Mouse (Mus musculus) CD8-positive naive resting alpha-beta T cell, adult 2 months (primary cell): ENCODE measurements at regions not wholly inside any gene's neighbourhood (a gene's known extent, or its start where the extent isn't known, plus 50 kb on each side); places are given as distances from the start of the nearest gene placed in this dataset.
"Not testable (repeated sequence)": the region's sequence is repeated elsewhere in the genome, so short reads cannot be mapped to it uniquely, and the experiment has no call there.

Source experiments
- DNase-seq, 2 experiments: peaks; one replicate each; pipeline ENCODE4 v3.0.0; 2022; ENCODE audit warnings: low read depth in 2 of 2, low spot score in 2 of 2

DNA sequence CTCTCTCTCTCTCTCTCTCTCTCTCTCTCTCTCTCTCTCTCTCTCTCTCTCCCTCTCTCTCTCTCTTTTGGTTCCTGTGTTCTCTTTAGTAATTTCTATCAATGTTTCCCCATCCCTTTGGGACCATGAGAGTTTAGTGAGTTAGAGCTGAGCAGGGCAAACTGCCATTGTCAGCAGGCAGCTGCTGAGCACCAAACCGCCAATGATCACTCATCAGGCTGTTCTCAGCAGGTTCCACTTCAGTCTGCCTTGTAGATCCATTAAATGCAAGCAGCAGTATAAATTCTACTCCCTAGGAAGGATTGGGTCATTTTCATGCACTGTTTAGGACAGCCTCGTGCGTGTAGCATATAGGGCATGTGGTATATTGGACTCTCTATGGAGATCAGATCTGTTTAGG lies 692.5 kb downstream of the Trib2 start:
- DNase-seq: no peak

DNA sequence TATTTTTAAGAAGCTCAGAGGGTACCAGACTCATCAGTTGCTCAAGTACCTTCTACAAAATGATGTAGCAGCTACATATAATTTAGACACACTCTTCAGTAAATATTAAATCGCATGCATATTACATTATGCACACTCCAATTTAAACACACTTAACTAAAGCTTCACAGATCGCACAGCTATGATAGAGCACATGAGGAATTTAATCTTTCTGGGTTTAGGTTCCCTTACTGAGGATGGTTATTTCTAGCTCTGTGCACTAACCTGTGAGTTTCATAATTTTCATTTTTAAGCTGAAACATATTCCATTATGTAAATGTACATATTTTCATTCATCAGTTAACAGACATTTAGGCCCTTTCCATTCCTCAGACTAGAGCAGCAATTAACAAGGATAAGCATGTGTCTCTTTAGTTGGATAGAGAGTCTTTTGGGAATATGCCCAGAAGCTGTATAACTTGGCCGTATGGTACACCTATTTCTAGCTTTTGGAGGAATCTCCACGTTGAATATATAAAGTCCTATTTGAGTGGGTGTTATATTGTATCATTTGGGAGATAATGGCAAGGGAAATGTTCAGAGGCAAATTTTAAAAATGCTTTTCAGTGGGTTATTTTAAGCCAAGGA lies 694.0 kb downstream of the Trib2 start:
- no peak for DNase-seq

DNA sequence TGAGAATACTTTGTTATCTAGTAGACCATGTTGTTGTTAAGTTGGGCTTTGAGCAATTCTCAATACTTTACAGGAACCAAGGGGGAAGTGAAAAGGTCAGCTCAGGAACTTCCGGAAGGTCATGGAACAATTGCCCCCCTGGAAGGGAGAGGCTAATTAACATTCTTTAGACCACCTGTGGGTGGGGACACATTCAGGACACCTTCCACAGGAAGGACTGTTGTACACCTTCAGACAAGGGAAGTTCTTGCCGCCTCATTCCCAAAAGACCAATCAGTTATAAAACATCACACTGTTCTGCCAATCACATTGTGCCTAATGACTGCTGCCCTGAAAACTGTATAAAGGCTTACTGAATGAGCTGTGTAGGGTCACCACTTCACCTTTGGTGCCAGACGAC lies 701.2 kb downstream of the Trib2 start:
- DNase-seq: no peak

GRCm38 (mm10) chr12:15114793-15115192 lies 701.9 kb downstream of the Trib2 start:
- no peak for DNase-seq

GRCm38 (mm10) chr12:15111049-15111448 lies 705.7 kb downstream of the Trib2 start:
- no peak for DNase-seq

DNA sequence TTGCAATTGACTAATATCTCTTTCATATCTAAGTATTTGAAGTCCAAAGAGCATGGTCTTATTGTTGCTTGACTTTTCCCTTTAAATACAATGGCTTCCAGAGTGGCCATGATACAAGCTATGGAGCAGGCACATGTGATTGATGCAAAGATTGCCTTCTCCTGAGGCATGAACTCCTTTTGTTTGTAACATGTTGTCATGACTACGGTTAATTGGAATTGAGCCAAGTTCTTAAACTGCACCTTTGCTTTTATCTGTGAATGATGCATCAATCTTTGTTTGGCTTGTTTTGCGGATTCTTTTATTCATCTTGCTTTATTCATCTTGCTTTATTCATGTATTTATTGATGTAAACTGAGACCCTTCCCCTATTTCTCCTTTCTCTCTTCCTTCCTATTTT lies 711.8 kb downstream of the Trib2 start:
- no peak for DNase-seq

GRCm38 (mm10) chr12:15078615-15079014 lies 738.1 kb downstream of the Trib2 start:
- no peak for DNase-seq

GRCm38 (mm10) chr12:15064351-15064750 lies 752.4 kb downstream of the Trib2 start:
- DNase-seq: no peak

DNA sequence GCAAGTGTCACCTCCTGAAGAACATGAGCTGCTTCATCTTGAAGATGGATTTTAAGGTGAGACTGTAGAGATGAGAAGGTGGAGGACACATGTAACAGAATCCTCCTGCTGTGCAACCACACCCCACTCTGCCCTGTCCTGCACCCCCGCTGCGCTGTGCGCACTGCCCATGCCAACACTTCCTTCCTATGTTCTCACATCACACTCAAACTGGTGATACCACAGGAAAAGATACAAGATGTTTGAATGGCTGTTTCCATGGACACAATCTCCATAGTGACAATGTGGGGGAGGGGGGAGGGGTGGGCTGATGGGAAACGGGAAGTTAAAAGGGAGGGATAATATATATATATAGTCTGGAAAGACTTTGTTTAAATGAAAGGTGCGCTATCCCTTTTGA lies 765.3 kb downstream of the Trib2 start:
- DNase-seq: no peak

DNA sequence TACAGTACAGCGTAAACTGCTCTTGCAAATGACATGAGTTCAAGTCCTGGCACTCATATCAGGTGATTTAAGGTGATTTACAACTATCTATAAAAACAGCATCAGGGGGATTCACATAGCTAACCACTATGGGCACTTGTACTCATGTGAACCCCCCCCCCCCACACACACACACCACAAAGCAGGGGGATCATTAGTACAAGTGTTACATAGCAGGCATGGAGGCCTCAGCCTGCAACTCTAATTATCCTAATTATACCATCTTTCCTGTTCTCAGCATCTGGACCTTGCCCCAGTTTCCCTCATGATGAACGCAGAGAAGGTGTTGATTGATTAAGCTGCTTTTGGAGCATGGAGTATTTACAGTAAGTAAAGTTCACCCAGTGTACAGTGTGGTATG lies 773.5 kb downstream of the Trib2 start:
- DNase-seq: no peak

DNA sequence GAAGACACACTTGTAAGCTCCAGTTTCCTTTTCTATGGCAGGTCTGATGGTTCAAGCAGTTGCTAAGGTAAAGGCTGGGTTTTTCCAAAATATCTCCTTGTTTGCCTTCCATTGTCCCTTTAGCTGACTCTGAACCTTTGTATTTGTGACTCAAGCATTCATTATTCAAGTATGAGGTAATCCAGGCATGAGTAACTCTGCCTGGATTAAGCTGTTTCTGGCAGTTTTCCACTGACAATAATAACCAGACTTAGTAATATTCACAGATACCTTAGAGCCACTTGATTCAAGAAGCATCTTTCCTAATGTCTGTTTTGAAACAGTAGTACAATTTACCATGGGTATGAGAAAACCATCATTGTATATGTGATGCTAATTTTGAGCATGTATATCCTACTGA lies 805.6 kb downstream of the Trib2 start:
- DNase-seq: no peak

DNA sequence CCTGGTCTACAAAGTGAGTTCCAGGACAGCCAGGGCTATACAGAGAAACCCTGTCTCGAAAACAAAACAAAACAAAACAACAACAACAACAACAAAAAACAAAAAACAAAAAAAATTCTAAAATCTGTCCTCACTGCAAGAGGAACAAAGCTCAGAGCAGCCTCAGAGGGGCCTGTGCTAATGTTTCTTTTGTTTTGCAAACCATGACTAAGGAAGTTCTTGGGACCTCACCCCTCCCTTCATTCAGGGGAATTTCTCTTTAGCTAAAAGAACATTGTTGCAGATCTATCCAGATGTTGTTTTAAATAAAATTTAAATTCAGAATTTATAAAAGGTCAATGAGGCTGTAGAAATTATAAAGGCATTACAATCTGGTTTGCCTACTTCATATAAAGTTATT lies 814.3 kb downstream of the Trib2 start:
- DNase-seq: not testable (repeated sequence)
